Mouse (Mus musculus): ENCODE results near the gene Cldn11. TPM values are rescaled to one million over a fixed set of nuclear protein-coding genes. Genes with fewer than 3 reads are reported as not detected.
"Not testable (repeated sequence)": the region's sequence is repeated elsewhere in the genome, so short reads cannot be mapped to it uniquely, and the experiment has no call there.

Gene Cldn11
- total RNA-seq (2021), result under 1 TPM in 1 of 2 experiments, not detected in 1; 0.19 TPM
- long read RNA-seq, experiment 1, result 0 reads
- long read RNA-seq, experiment 2, result 0 reads

GRCm38 (mm10) chr3:31149706-31150105 lies at the start of gene Cldn11:
TSS of gene Cldn11 (plus strand) at chr3:31149920.
- no peak for DNase-seq (ENCODE audit: low spot score)

GRCm38 (mm10) chr3:31100026-31100425 lies 49.7 kb upstream of the Cldn11 start:
- DNase-seq (ENCODE audit: low spot score), result no peak

GRCm38 (mm10) chr3:31100802-31101201 lies 48.9 kb upstream of the Cldn11 start:
- DNase-seq (ENCODE audit: low spot score), result no peak

GRCm38 (mm10) chr3:31104936-31105335 lies 44.8 kb upstream of the Cldn11 start:
- DNase-seq (ENCODE audit: low spot score), result peak; percentile 23

- DNase-seq (ENCODE audit: low spot score), result no peak
Measured at GRCm38 (mm10) chr3:31106597-31106996, 43.1 kb upstream of the Cldn11 start.

GRCm38 (mm10) chr3:31107674-31108073 lies 42.0 kb upstream of the Cldn11 start:
- DNase-seq (ENCODE audit: low spot score), result peak; percentile 56

GRCm38 (mm10) chr3:31109108-31109507 lies 40.6 kb upstream of the Cldn11 start:
- DNase-seq (ENCODE audit: low spot score), result no peak

- DNase-seq (ENCODE audit: low spot score), result no peak
Measured at GRCm38 (mm10) chr3:31123098-31123497, 26.6 kb upstream of the Cldn11 start.

GRCm38 (mm10) chr3:31126303-31126702 lies 23.4 kb upstream of the Cldn11 start:
- no peak for DNase-seq (ENCODE audit: low spot score)

GRCm38 (mm10) chr3:31126848-31127247 lies 22.9 kb upstream of the Cldn11 start:
- no peak for DNase-seq (ENCODE audit: low spot score)

- DNase-seq (ENCODE audit: low spot score), result no peak
Measured at GRCm38 (mm10) chr3:31129766-31130165, 20.0 kb upstream of the Cldn11 start.

GRCm38 (mm10) chr3:31133664-31134063 lies 16.1 kb upstream of the Cldn11 start:
- DNase-seq (ENCODE audit: low spot score), result no peak

- DNase-seq (ENCODE audit: low spot score), result no peak
Measured at GRCm38 (mm10) chr3:31134246-31134645, 15.5 kb upstream of the Cldn11 start.

- DNase-seq (ENCODE audit: low spot score), result no peak
Measured at GRCm38 (mm10) chr3:31134696-31135095, 15.0 kb upstream of the Cldn11 start.

GRCm38 (mm10) chr3:31136591-31136990 lies 13.1 kb upstream of the Cldn11 start:
- not testable (repeated sequence) for DNase-seq (ENCODE audit: low spot score)

- peak; percentile 78 for DNase-seq (ENCODE audit: low spot score)
Measured at GRCm38 (mm10) chr3:31138454-31139424, 11.0 kb upstream of the Cldn11 start.

GRCm38 (mm10) chr3:31141621-31142020 lies 8.1 kb upstream of the Cldn11 start:
- DNase-seq (ENCODE audit: low spot score), result no peak

- not testable (repeated sequence) for DNase-seq (ENCODE audit: low spot score)
Measured at GRCm38 (mm10) chr3:31145222-31145621, 4.5 kb upstream of the Cldn11 start.

GRCm38 (mm10) chr3:31145641-31146290 lies 4.0 kb upstream of the Cldn11 start:
- DNase-seq (ENCODE audit: low spot score), result peak; percentile 88

GRCm38 (mm10) chr3:31148595-31148994 lies 1.1 kb upstream of the Cldn11 start:
- no peak for DNase-seq (ENCODE audit: low spot score)

GRCm38 (mm10) chr3:31152108-31152507 lies 2.4 kb downstream of the Cldn11 start:
- DNase-seq (ENCODE audit: low spot score), result no peak

- no peak for DNase-seq (ENCODE audit: low spot score)
Measured at GRCm38 (mm10) chr3:31156126-31156525, 6.4 kb downstream of the Cldn11 start.
